Mouse (Mus musculus): ENCODE data around the gene Dpp6. TPM values are rescaled to one million over a fixed set of nuclear protein-coding genes. Genes with fewer than 3 reads are reported as not detected.
A peak's percentile ranks its signal among the peaks of the same experiment; 100 is the strongest.

Gene Dpp6
- polyA plus RNA-seq, 1 experiment from 2014 or later: 21.4 TPM

DNA sequence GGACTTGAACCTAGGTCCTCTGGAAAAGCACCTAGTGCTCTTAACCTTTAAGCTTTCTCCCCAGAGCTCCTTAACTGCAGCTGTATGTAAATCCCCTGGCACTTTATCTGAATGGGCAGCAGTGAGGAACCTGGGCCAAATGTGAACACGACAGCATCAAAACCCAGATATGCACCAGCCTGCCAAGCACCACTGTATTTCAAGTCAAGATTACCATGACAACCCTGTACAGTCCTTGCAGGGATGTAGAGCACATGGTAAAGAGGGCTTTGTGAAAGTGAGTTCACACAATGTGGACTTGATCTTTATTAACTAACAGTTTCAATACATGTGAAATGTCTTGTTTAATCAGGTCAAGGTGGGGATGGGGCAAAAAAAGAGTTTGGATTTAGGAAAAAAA lies 162.3 kb downstream of the Dpp6 start:
- WGBS: 44% methylated on average over 1 of the region's 1 CpGs
- ATAC-seq (ENCODE audit: low FRiP score, low read depth): no peak

GRCm38 (mm10) chr5:26979755-26980154 lies 162.8 kb downstream of the Dpp6 start:
- no peak; the same call in 1 of the 2 replicates for ATAC-seq (ENCODE audit: low FRiP score, low read depth)
- no peak overlapping the region for H3K4me2 ChIP-seq (replicated peaks)
- H3K9me3 ChIP-seq: no peaks in the 10 kb centered on the region
- H3K4me3 ChIP-seq: no peak overlapping the region
- peaks cover 9% of the 10 kb centered on the region for H3K4me1 ChIP-seq
- no peaks in the 10 kb centered on the region for H3K27me3 ChIP-seq
- no peaks in the 10 kb centered on the region for H3K36me3 ChIP-seq
- no peak overlapping the region for H3K27ac ChIP-seq (replicated peaks)
- no peak overlapping the region for H3K9ac ChIP-seq (replicated peaks)
- WGBS: 88% methylated on average over 3 of the region's 3 CpGs

More for the DNA sequence above, 162.3 kb downstream of the Dpp6 start:
- Histone ChIP-seq H3K9ac (replicated peaks) (no peak overlapping the region), H3K36me3 (no peaks in the 10 kb centered on the region), H3K9me3 (no peaks in the 10 kb centered on the region), H3K27ac (replicated peaks) (no peak overlapping the region), H3K4me1 (peaks cover 8% of the 10 kb centered on the region), H3K27me3 (no peaks in the 10 kb centered on the region), H3K4me2 (replicated peaks) (no peak overlapping the region), H3K4me3 (no peak overlapping the region)

DNA sequence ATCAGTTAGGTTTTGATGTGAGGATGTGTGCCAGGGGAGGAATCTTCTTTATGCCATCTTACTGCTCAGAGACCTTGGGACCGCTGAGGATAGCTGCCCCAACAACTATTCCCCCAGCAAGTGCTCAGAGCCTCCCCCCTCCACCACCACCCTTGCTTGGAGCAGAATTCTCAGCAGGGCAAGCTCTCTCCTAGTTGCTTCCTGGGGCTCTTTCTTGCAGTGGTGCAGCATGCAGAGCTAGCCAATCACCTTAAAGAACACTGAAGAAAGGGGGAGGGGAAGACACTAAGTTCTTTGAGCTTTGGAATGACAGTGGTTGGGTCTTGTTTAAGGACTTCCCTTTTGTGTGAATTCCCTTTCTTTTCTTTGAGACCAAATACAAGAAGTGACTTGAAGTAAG lies 168.1 kb downstream of the Dpp6 start:
- no peak for ATAC-seq (ENCODE audit: low FRiP score, low read depth)

GRCm38 (mm10) chr5:26991587-26991986 lies 174.6 kb downstream of the Dpp6 start:
- Histone ChIP-seq H3K36me3 (no peaks in the 10 kb centered on the region), H3K4me2 (replicated peaks) (no peak overlapping the region), H3K9ac (replicated peaks) (no peak overlapping the region), H3K9me3 (no peaks in the 10 kb centered on the region), H3K27ac (replicated peaks) (peak overlapping the region; percentile 70), H3K4me3 (no peak overlapping the region), H3K4me1 (peaks cover 17% of the 10 kb centered on the region), H3K27me3 (no peaks in the 10 kb centered on the region)
- peak; percentile 89 for ATAC-seq (ENCODE audit: low FRiP score, low read depth)
- WGBS: 7% methylated on average over 2 of the region's 2 CpGs

More for the DNA sequence above, 168.1 kb downstream of the Dpp6 start:
- no peak overlapping the region for H3K4me3 ChIP-seq
- H3K4me2 ChIP-seq (replicated peaks): no peak overlapping the region
- H3K4me1 ChIP-seq: peaks cover 8% of the 10 kb centered on the region; the same call in 1 of the 2 replicates
- H3K27me3 ChIP-seq: no peaks in the 10 kb centered on the region
- H3K9me3 ChIP-seq: no peaks in the 10 kb centered on the region
- no peak overlapping the region for H3K27ac ChIP-seq (replicated peaks)
- WGBS: 29% methylated on average over 1 of the region's 1 CpGs
- H3K9ac ChIP-seq (replicated peaks): no peak overlapping the region
- H3K36me3 ChIP-seq: no peaks in the 10 kb centered on the region

- H3K9me3 ChIP-seq: no peaks in the 10 kb centered on the region
- H3K4me1 ChIP-seq: no peaks in the 10 kb centered on the region
- no peaks in the 10 kb centered on the region for H3K36me3 ChIP-seq
- H3K27me3 ChIP-seq: no peaks in the 10 kb centered on the region
- 95% methylated on average over 7 of the region's 7 CpGs for WGBS
- H3K4me3 ChIP-seq: no peak overlapping the region
- ATAC-seq (ENCODE audit: low FRiP score, low read depth): no peak
- H3K27ac ChIP-seq (replicated peaks): no peak overlapping the region
- H3K9ac ChIP-seq (replicated peaks): no peak overlapping the region
- no peak overlapping the region for H3K4me2 ChIP-seq (replicated peaks)
Measured at GRCm38 (mm10) chr5:27003537-27003936, 186.5 kb downstream of the Dpp6 start.

- H3K27ac ChIP-seq (replicated peaks): no peak overlapping the region
- no peaks in the 10 kb centered on the region for H3K36me3 ChIP-seq
- H3K4me2 ChIP-seq (replicated peaks): no peak overlapping the region
- no peak overlapping the region for H3K9ac ChIP-seq (replicated peaks)
- ATAC-seq (ENCODE audit: low FRiP score, low read depth): no peak
- no peaks in the 10 kb centered on the region for H3K9me3 ChIP-seq
- no peaks in the 10 kb centered on the region for H3K4me1 ChIP-seq
- no peak overlapping the region for H3K4me3 ChIP-seq
- no peaks in the 10 kb centered on the region for H3K27me3 ChIP-seq
Measured at GRCm38 (mm10) chr5:27009157-27009556, 192.2 kb downstream of the Dpp6 start.

GRCm38 (mm10) chr5:27010582-27010981 lies 193.6 kb downstream of the Dpp6 start:
- Histone ChIP-seq H3K9ac (replicated peaks) (no peak overlapping the region), H3K27me3 (no peaks in the 10 kb centered on the region), H3K4me1 (no peaks in the 10 kb centered on the region), H3K4me2 (replicated peaks) (no peak overlapping the region), H3K9me3 (no peaks in the 10 kb centered on the region), H3K4me3 (no peak overlapping the region), H3K27ac (replicated peaks) (no peak overlapping the region), H3K36me3 (no peaks in the 10 kb centered on the region)
- WGBS: 89% methylated on average over 5 of the region's 5 CpGs
- ATAC-seq (ENCODE audit: low FRiP score, low read depth): no peak

DNA sequence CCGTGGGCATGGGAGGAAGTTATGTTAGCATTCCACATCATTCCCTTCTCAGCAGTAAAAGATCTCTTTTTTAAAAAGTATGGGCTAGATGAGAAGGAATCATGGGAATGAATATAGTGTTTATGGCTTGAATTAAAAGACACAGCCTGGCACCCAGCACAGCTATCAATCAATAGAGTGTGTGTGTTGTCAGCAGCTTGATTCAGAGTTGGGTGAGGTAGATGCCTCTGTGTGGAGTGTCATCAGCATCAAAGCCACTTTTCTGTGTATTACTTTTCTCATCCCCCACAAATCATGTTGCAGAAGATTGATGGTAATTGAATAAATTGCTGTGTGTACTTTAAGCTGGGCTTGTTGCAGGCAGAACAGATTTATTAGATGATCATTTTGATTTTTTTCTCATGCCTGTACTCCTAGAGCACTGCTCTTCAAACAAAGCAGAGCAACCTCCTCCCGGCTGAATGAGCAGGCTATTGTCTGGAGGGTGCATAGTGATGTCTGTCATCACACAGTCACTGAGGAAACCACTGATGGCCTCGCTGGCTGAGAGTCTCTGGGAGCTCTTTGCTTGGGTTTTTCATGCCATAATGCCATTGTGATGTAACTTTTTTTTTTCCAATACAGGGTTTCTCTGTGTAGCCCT lies 201.4 kb downstream of the Dpp6 start:
- Histone ChIP-seq H3K27me3 (no peaks in the 10 kb centered on the region), H3K9me3 (no peaks in the 10 kb centered on the region), H3K9ac (replicated peaks) (no peak overlapping the region), H3K4me1 (peaks cover 5% of the 10 kb centered on the region; the same call in 1 of the 2 replicates), H3K36me3 (no peaks in the 10 kb centered on the region), H3K27ac (replicated peaks) (no peak overlapping the region), H3K4me2 (replicated peaks) (no peak overlapping the region), H3K4me3 (no peak overlapping the region)
- WGBS: 39% methylated on average over 3 of the region's 3 CpGs
- no peak for ATAC-seq (ENCODE audit: low FRiP score, low read depth)

GRCm38 (mm10) chr5:27028611-27029010 lies 211.6 kb downstream of the Dpp6 start:
- no peak overlapping the region for H3K4me3 ChIP-seq
- H3K4me2 ChIP-seq (replicated peaks): no peak overlapping the region
- H3K9me3 ChIP-seq: no peaks in the 10 kb centered on the region
- H3K9ac ChIP-seq (replicated peaks): no peak overlapping the region
- no peak overlapping the region for H3K27ac ChIP-seq (replicated peaks)
- peaks cover 5% of the 10 kb centered on the region; the same call in 1 of the 2 replicates for H3K4me1 ChIP-seq
- no peak for ATAC-seq (ENCODE audit: low FRiP score, low read depth)
- no peaks in the 10 kb centered on the region for H3K27me3 ChIP-seq
- WGBS: 29% methylated on average over 1 of the region's 1 CpGs
- no peaks in the 10 kb centered on the region for H3K36me3 ChIP-seq

DNA sequence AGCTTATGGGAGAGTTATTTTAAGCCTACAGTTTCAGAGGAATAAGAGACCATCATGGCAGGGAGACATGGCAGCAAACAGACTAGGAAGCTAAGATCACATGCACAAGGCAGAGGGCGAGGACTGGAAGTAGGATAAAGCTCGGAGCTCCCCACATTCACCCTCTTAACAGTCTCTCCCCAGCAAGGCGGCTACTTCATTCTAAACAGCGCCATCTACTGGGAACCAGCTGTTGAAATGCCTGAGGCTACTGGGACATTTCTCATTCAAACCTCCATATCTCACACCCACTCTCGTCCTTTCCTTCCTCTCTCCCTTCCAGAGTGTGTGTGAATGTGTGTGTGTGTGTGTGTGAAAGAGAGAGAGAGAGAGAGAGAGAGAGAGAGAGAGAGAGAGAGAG lies 212.8 kb downstream of the Dpp6 start:
- H3K27ac ChIP-seq (replicated peaks): no peak overlapping the region
- 5% methylated on average over 5 of the region's 5 CpGs for WGBS
- H3K4me2 ChIP-seq (replicated peaks): no peak overlapping the region
- ATAC-seq (ENCODE audit: low FRiP score, low read depth): no peak
- no peak overlapping the region for H3K4me3 ChIP-seq
- no peak overlapping the region for H3K9ac ChIP-seq (replicated peaks)
- no peaks in the 10 kb centered on the region for H3K36me3 ChIP-seq
- H3K9me3 ChIP-seq: no peaks in the 10 kb centered on the region
- no peaks in the 10 kb centered on the region for H3K27me3 ChIP-seq
- peaks cover 5% of the 10 kb centered on the region; the same call in 1 of the 2 replicates for H3K4me1 ChIP-seq

DNA sequence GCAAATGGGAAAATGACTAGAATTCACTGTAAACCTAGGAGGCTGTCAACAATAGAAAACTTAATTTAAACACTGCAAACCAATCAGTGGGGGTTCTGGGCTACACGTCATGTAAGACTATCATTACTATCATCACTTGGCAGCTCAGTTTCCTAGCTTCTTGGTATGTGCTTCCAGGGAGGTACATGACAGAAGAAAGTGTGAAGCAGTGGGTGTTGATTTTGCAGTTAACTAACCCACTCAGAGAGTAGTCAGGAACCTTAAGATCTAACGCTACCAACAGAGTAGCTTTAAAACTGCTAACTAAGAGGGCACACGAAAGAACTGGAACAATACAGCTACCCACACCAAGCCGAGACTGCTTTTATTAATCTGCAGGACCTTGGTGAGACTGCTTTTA lies 217.9 kb downstream of the Dpp6 start:
- Histone ChIP-seq H3K4me1 (no peaks in the 10 kb centered on the region), H3K36me3 (no peaks in the 10 kb centered on the region), H3K9ac (replicated peaks) (no peak overlapping the region), H3K4me3 (no peak overlapping the region), H3K9me3 (no peaks in the 10 kb centered on the region), H3K27ac (replicated peaks) (no peak overlapping the region), H3K4me2 (replicated peaks) (no peak overlapping the region), H3K27me3 (no peaks in the 10 kb centered on the region)
- 69% methylated on average over 4 of the region's 4 CpGs for WGBS
- ATAC-seq (ENCODE audit: low FRiP score, low read depth): no peak

- no peak for ATAC-seq (ENCODE audit: low FRiP score, low read depth)
- H3K4me1 ChIP-seq: no peaks in the 10 kb centered on the region
- H3K27ac ChIP-seq (replicated peaks): no peak overlapping the region
- no peaks in the 10 kb centered on the region for H3K36me3 ChIP-seq
- no peaks in the 10 kb centered on the region for H3K27me3 ChIP-seq
- H3K9me3 ChIP-seq: no peaks in the 10 kb centered on the region
- no peak overlapping the region for H3K4me2 ChIP-seq (replicated peaks)
- H3K4me3 ChIP-seq: no peak overlapping the region
- no peak overlapping the region for H3K9ac ChIP-seq (replicated peaks)
- WGBS: 56% methylated on average over 1 of the region's 1 CpGs
Measured at GRCm38 (mm10) chr5:27035291-27035690, 218.3 kb downstream of the Dpp6 start.

DNA sequence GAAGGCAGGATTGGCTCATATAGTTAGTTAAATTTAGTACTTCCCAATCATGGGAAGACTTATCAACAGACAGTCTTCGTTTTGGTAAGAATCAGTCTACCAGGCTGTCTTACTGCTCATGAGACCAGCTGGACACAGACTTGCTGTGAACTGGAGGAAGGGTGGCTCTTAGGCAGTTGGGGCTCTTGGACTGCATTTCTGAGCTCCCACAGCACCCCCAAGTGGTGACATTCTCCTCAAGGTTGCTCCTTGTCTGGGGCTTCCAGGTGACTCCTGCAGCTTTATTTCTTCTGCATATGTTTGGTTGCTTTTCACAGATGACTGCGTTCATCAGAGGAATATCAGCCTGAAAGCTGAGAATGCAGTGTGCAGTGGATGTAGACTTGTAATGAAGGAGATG lies 218.9 kb downstream of the Dpp6 start:
- Histone ChIP-seq H3K4me3 (no peak overlapping the region), H3K9me3 (no peaks in the 10 kb centered on the region), H3K4me1 (no peaks in the 10 kb centered on the region), H3K27me3 (no peaks in the 10 kb centered on the region), H3K4me2 (replicated peaks) (no peak overlapping the region), H3K36me3 (no peaks in the 10 kb centered on the region), H3K9ac (replicated peaks) (no peak overlapping the region), H3K27ac (replicated peaks) (no peak overlapping the region)
- no peak for ATAC-seq (ENCODE audit: low FRiP score, low read depth)
- 20% methylated on average over 2 of the region's 2 CpGs for WGBS

Data from midbrain, embryonic 12.5 days (tissue).